Mouse (Mus musculus) intestine, embryonic 14.5 days (tissue): Measurements from ENCODE around the gene A030014E15Rik. TPM values are rescaled to one million over a fixed set of nuclear protein-coding genes. Genes with fewer than 3 reads are reported as not detected.
"Not testable (repeated sequence)": the region's sequence is repeated elsewhere in the genome, so short reads cannot be mapped to it uniquely, and the experiment has no call there.

Experiments used
- ATAC-seq: fragments of 200-750 bp; cut with Nextera tagmentation; replicated peaks from 2 replicates; pipeline ENCODE4 v1.8.0; 2017; ENCODE audit warnings: low read depth, moderate number of reproducible peaks, moderate TSS enrichment, moderate library complexity; ENCODE audit not compliant: low FRiP score, low TSS enrichment
- DNase-seq: peaks from one replicate; pipeline ENCODE4 v3.0.0-alpha.2; 2018; ENCODE audit warnings: low spot score
- H3K27ac ChIP-seq: fragments of 300-500 bp; sonication (generic); 2 replicates; pipeline ENCODE4 v1.5.1; 2014; ENCODE audit warnings: low read depth, mild to moderate bottlenecking, control low read depth
- H3K27me3 ChIP-seq: fragments of 300-500 bp; sonication (generic); replicated peaks from 2 replicates; pipeline ENCODE4 v1.6.1; 2014; ENCODE audit warnings: low read length, control low read depth; ENCODE audit not compliant: control insufficient read depth, insufficient read depth
- H3K36me3 ChIP-seq: fragments of 300-500 bp; sonication (generic); 2 replicates; pipeline ENCODE4 v1.6.1; 2014; ENCODE audit warnings: low read length, control low read depth; ENCODE audit not compliant: control insufficient read depth, insufficient read depth
- H3K4me1 ChIP-seq: fragments of 300-500 bp; sonication (generic); replicated peaks from 2 replicates; pipeline ENCODE4 v1.6.1; 2014; ENCODE audit warnings: low read length, control low read depth, mixed read lengths; ENCODE audit not compliant: control insufficient read depth, insufficient read depth
- H3K4me2 ChIP-seq: fragments of 300-500 bp; sonication (generic); 2 replicates; pipeline ENCODE4 v1.6.1; 2014; ENCODE audit warnings: low read length
- H3K4me3 ChIP-seq: fragments of 300-500 bp; sonication (generic); 2 replicates; pipeline ENCODE4 v1.5.1; 2014; ENCODE audit warnings: low read depth, low read length, control low read depth, mixed read lengths
- H3K9ac ChIP-seq: fragments of 300-500 bp; sonication (generic); 2 replicates; pipeline ENCODE4 v1.6.1; 2014; ENCODE audit warnings: mild to moderate bottlenecking, low read length
- H3K9me3 ChIP-seq: fragments of 300-500 bp; sonication (generic); 2 replicates; pipeline ENCODE4 v1.6.1; 2016; ENCODE audit warnings: low read length, control low read depth; ENCODE audit not compliant: control insufficient read depth
- WGBS: fragments of 180-500 bp; shearing (Covaris S2); extraction: QIAGEN DNeasy Blood & Tissue Kit; methylation state at CpG from one replicate; pipeline ENCODE4 v1.1.7; 2014; 5-methylcytosine and 5-hydroxymethylcytosine counted together
- polyA plus RNA-seq: library from polyadenylated mRNA; unstranded; fragments of >200 nt; fragmentation: Nextera tagmentation; extraction: Ambion mirVana; gene quantifications from 2 replicates; pipeline ENCODE4 v1.2.1, GENCODE M21; 2014

The A030014E15Rik gene
- not detected in 2 replicates for polyA plus RNA-seq

- no peak within 1 kb of the TSS for H3K4me3 ChIP-seq
- H3K27me3 ChIP-seq, result no peaks in the 10 kb centered on the region
- WGBS, result 73% methylated on average over 6 of the region's 6 CpGs
- ATAC-seq, result no peak
- H3K36me3 ChIP-seq, result no peaks in the 10 kb centered on the region
- no peak within 1 kb of the TSS for H3K27ac ChIP-seq
- H3K4me1 ChIP-seq, result no peaks in the 10 kb centered on the region
- DNase-seq, result no peak
- H3K4me2 ChIP-seq, result no peak within 1 kb of the TSS
- no peaks in the 10 kb centered on the region for H3K9me3 ChIP-seq
- no peak within 1 kb of the TSS for H3K9ac ChIP-seq
These were observed at the start of gene A030014E15Rik for GRCm38 (mm10) chr1:82924650-82925049. TSS of gene A030014E15Rik (plus strand) at chr1:82924917.

DNA sequence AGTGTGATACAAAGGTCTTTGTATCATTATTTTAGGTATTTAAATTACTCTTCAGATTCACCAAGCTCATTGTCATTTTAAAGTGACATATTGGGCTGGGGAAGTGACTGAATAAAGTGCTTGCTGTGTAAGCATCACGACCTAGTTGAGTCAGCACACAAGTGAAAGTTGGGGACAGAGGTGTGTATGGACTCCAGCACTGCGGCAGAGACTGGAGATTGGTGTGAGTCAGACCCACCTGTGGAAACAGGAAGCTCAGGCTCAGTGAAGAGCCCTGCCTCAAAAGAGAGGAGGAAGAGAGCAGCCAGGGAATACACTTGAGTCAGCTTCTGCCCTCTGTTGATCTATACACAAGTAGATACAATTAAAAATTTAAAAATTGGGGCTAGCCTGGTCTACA lies 45.5 kb upstream of the A030014E15Rik start:
- no peak for ATAC-seq
- no peak overlapping the region for H3K27ac ChIP-seq
- H3K4me3 ChIP-seq, result no peak overlapping the region
- no peak overlapping the region for H3K9ac ChIP-seq
- H3K4me1 ChIP-seq, result no peaks in the 10 kb centered on the region
- no peak for DNase-seq
- H3K4me2 ChIP-seq, result no peak overlapping the region
- H3K36me3 ChIP-seq, result peaks cover 55% of the 10 kb centered on the region
- H3K9me3 ChIP-seq, result no peaks in the 10 kb centered on the region
- 76% methylated on average over 2 of the region's 2 CpGs for WGBS
- no peaks in the 10 kb centered on the region for H3K27me3 ChIP-seq

DNA sequence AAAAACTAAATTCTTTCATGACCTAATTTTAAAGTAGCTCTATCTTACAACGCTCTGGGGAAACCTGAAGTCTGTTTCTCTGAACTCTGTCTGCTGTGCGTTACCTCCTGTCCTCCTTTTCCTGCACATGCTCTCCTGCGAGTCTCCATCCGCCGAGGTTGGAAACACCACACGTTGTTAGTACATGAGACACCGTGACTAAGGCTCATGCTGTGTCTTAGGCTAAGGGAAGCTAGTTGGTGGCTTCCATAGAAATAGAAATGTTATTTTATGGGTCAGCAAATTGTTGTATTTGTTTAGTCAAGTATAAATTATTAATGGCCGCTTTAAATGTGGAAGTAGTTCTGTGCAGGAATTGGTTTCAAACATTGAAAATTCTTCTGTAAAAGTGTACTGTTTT lies 44.5 kb upstream of the A030014E15Rik start:
- no peak overlapping the region for H3K9ac ChIP-seq
- H3K27me3 ChIP-seq, result no peaks in the 10 kb centered on the region
- DNase-seq, result no peak
- 91% methylated on average over 8 of the region's 8 CpGs for WGBS
- H3K36me3 ChIP-seq, result peaks cover 60% of the 10 kb centered on the region
- no peaks in the 10 kb centered on the region for H3K4me1 ChIP-seq
- no peak overlapping the region for H3K4me2 ChIP-seq
- ATAC-seq, result no peak
- H3K27ac ChIP-seq, result no peak overlapping the region
- no peak overlapping the region for H3K4me3 ChIP-seq
- no peaks in the 10 kb centered on the region for H3K9me3 ChIP-seq

DNA sequence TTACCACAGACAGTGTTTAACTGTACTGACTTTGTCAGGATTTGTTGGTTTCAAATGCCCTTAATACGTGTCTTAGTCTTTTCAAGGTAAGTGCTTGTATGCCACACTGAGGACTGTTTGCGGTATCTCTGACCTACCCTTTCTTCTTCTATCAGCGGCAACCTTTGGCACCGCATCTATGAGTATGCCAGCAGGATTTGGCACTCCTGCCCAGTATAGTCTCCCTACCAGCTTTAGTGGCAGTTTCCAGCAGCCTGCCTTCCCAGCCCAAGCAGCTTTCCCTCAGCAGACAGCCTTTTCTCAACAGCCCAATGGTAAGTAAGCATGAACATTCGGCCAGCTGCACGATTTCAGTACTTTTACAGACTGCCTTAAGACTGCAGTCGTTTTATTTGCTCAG lies 31.4 kb upstream of the A030014E15Rik start:
- H3K9ac ChIP-seq, result no peak overlapping the region
- H3K27me3 ChIP-seq, result no peaks in the 10 kb centered on the region
- H3K36me3 ChIP-seq, result peaks cover 86% of the 10 kb centered on the region
- H3K4me2 ChIP-seq, result no peak overlapping the region
- no peaks in the 10 kb centered on the region for H3K4me1 ChIP-seq
- 94% methylated on average over 7 of the region's 7 CpGs for WGBS
- DNase-seq, result no peak
- no peaks in the 10 kb centered on the region for H3K9me3 ChIP-seq
- H3K27ac ChIP-seq, result no peak overlapping the region
- no peak for ATAC-seq
- H3K4me3 ChIP-seq, result no peak overlapping the region

GRCm38 (mm10) chr1:82900567-82900966 lies 24.1 kb upstream of the A030014E15Rik start:
- no peaks in the 10 kb centered on the region for H3K9me3 ChIP-seq
- WGBS, result 91% methylated on average over 1 of the region's 1 CpGs
- no peak for ATAC-seq
- DNase-seq, result no peak
- H3K4me2 ChIP-seq, result no peak overlapping the region
- H3K27me3 ChIP-seq, result no peaks in the 10 kb centered on the region
- H3K4me1 ChIP-seq, result no peaks in the 10 kb centered on the region
- H3K36me3 ChIP-seq, result peaks cover 55% of the 10 kb centered on the region
- no peak overlapping the region for H3K4me3 ChIP-seq
- H3K9ac ChIP-seq, result no peak overlapping the region
- no peak overlapping the region for H3K27ac ChIP-seq

DNA sequence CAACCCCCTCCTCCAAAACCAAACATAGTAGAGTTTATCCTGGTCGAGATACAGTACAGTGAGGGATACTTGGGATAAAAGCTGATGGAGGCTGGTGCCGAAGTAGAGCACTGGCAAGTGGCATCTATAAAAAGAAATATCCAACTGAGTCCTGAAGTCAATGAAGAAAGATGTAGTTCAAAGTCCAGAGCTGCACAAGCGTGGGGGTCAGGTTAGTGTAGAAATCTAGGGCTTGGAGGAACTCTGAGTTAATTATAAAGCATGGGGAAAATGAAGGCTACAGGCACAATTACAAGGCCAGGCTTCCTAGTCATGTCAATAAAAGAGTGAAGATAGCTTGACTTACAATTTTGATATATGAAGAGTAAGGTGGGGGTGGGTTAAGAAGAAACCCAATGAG lies 23.5 kb upstream of the A030014E15Rik start:
- no peak overlapping the region for H3K27ac ChIP-seq
- DNase-seq, result no peak
- no peak for ATAC-seq
- peaks cover 50% of the 10 kb centered on the region for H3K36me3 ChIP-seq
- H3K9me3 ChIP-seq, result no peaks in the 10 kb centered on the region
- H3K4me2 ChIP-seq, result no peak overlapping the region
- no peaks in the 10 kb centered on the region for H3K27me3 ChIP-seq
- H3K4me1 ChIP-seq, result no peaks in the 10 kb centered on the region
- WGBS, result 90% methylated on average over 3 of the region's 3 CpGs
- H3K4me3 ChIP-seq, result no peak overlapping the region
- H3K9ac ChIP-seq, result no peak overlapping the region

- H3K4me1 ChIP-seq, result no peaks in the 10 kb centered on the region
- H3K27ac ChIP-seq, result no peak overlapping the region
- H3K9me3 ChIP-seq, result no peaks in the 10 kb centered on the region
- no peaks in the 10 kb centered on the region for H3K27me3 ChIP-seq
- H3K36me3 ChIP-seq, result peaks cover 22% of the 10 kb centered on the region
- no peak overlapping the region for H3K9ac ChIP-seq
- H3K4me2 ChIP-seq, result no peak overlapping the region
- WGBS, result 76% methylated on average over 3 of the region's 3 CpGs
- H3K4me3 ChIP-seq, result no peak overlapping the region
- ATAC-seq (no peak), DNase-seq (no peak)
These were observed 18.8 kb upstream of the A030014E15Rik start for GRCm38 (mm10) chr1:82905886-82906285.

- ATAC-seq (no peak), DNase-seq (no peak)
- no peak within 1 kb of the TSS for H3K9ac ChIP-seq
- H3K27me3 ChIP-seq, result no peaks in the 10 kb centered on the region
- no peak within 1 kb of the TSS for H3K27ac ChIP-seq
- no peaks in the 10 kb centered on the region for H3K4me1 ChIP-seq
- no peak within 1 kb of the TSS for H3K4me3 ChIP-seq
- H3K9me3 ChIP-seq, result no peaks in the 10 kb centered on the region
- WGBS, result 93% methylated on average over 3 of the region's 3 CpGs
- H3K36me3 ChIP-seq, result no peaks in the 10 kb centered on the region
- no peak within 1 kb of the TSS for H3K4me2 ChIP-seq
These were observed 11.7 kb upstream of the A030014E15Rik start, which contains the start of gene A030005L19Rik for GRCm38 (mm10) chr1:82913025-82913424. TSS of gene A030005L19Rik (plus strand) at chr1:82913325.

GRCm38 (mm10) chr1:82913434-82913833 lies 11.3 kb upstream of the A030014E15Rik start:
- H3K4me3 ChIP-seq, H3K9ac ChIP-seq, H3K36me3 ChIP-seq, H3K27me3 ChIP-seq, H3K27ac ChIP-seq, DNase-seq, H3K4me1 ChIP-seq, H3K4me2 ChIP-seq, ATAC-seq, H3K9me3 ChIP-seq: not testable (repeated sequence)
- 94% methylated on average over 5 of the region's 5 CpGs for WGBS
